ENCODE assay signal across 9 mouse cellular contexts in genomic region chr1:193263026-193263907, GRCm38 (mm10). TPM values are rescaled to one million over a fixed set of nuclear protein-coding genes. Genes with fewer than 3 reads are reported as not detected.
DNase-seq lines count a peak whose midpoint lies in the region; ATAC-seq lines count a peak whose summit lies in the region.
"Had no signal": no experiment of that assay in that cellular context is flagged by ENCODE, and none has a peak within 500 bp of the region (broad histone marks: within the 10 kb centered on the region; RNA-seq: fewer than 3 reads in every experiment).

No protein-coding gene starts in this region.

- H3K9me3 ChIP-seq in heart, embryonic 13.5 days: no peaks in the 10 kb centered on the region
- no peaks in the 10 kb centered on the region for H3K9me3 ChIP-seq in lung, embryonic 16.5 days (ENCODE audit: control insufficient read depth, low read length)
- no peaks in the 10 kb centered on the region for H3K9me3 ChIP-seq in limb, embryonic 10.5 days (replicated peaks)
- H3K9me3 ChIP-seq: midbrain, embryonic 13.5 days had no signal

- H3K4me1 ChIP-seq in heart, embryonic 13.5 days: peaks cover 29% of the 10 kb centered on the region
- H3K4me1 ChIP-seq in lung, embryonic 16.5 days (replicated peaks; ENCODE audit: control insufficient read depth, insufficient read depth, low read length): peaks cover 18% of the 10 kb centered on the region
- peaks cover 4% of the 10 kb centered on the region for H3K4me1 ChIP-seq in limb, embryonic 10.5 days
- H3K4me1 ChIP-seq: midbrain, embryonic 13.5 days had no signal

- H3K4me2 ChIP-seq in heart, embryonic 13.5 days: no peak overlapping the region
- H3K4me2 ChIP-seq in lung, embryonic 16.5 days (ENCODE audit: low read depth, low read length): peak overlapping the region; percentile 10; the same call in 1 of the 2 replicates
- H3K4me2 ChIP-seq: midbrain, embryonic 13.5 days had no signal

- no peak overlapping the region for H3K4me3 ChIP-seq in heart, embryonic 13.5 days
- H3K4me3 ChIP-seq in lung, embryonic 16.5 days (ENCODE audit: low read length): peak overlapping the region; percentile 1; the same call in 1 of the 2 replicates
- H3K4me3 ChIP-seq in limb, embryonic 10.5 days: no peak overlapping the region
- H3K4me3 ChIP-seq: midbrain, embryonic 13.5 days had no signal

- no peaks in the 10 kb centered on the region for H3K36me3 ChIP-seq in heart, embryonic 13.5 days
- no peaks in the 10 kb centered on the region for H3K36me3 ChIP-seq in lung, embryonic 16.5 days (ENCODE audit: control insufficient read depth, insufficient read depth, low read length)
- no peaks in the 10 kb centered on the region for H3K36me3 ChIP-seq in limb, embryonic 10.5 days
- H3K36me3 ChIP-seq: midbrain, embryonic 13.5 days had no signal

- intact Hi-C loops in heart, postnatal 10 days (cut with DNase I): no loop called here

- no peak for DNase-seq in heart, postnatal 10 days
- no peak for DNase-seq in lung, postnatal 4 days
- peak; percentile 43 for DNase-seq in thymus, postnatal 25 days
- DNase-seq in limb, embryonic 10.5 days (ENCODE audit: low spot score): no peak
- DNase-seq: cerebellum, adult 8-10 months had no signal

- ATAC-seq in heart, embryonic 13.5 days (ENCODE audit: extremely low read depth, insufficient number of reproducible peaks, low FRiP score, low TSS enrichment): no peak
- no peak for ATAC-seq in lung, embryonic 16.5 days (ENCODE audit: low read depth)
- peak; percentile 15 for ATAC-seq in common myeloid progenitor, adult 5-6 weeks (replicated peaks; ENCODE audit: low read depth, poor library complexity, severe bottlenecking)
- ATAC-seq: midbrain, embryonic 13.5 days had no signal

- WGBS in heart, embryonic 13.5 days: 56% methylated on average over 8 of the region's 8 CpGs
- 69% methylated on average over 8 of the region's 8 CpGs for WGBS in lung, embryonic 16.5 days
- 83% methylated on average over 8 of the region's 8 CpGs for WGBS in limb, embryonic 10.5 days

- H3K27ac ChIP-seq in heart, embryonic 13.5 days (replicated peaks): peak overlapping the region; percentile 12; the same call in 1 of the 2 replicates
- peak overlapping the region; percentile 93 for H3K27ac ChIP-seq in lung, embryonic 16.5 days (ENCODE audit: low read length)
- H3K27ac ChIP-seq in limb, embryonic 10.5 days: no peak overlapping the region
- H3K27ac ChIP-seq: midbrain, embryonic 13.5 days had no signal

- no peak overlapping the region for H3K9ac ChIP-seq in heart, embryonic 13.5 days
- H3K9ac ChIP-seq in lung, embryonic 16.5 days (ENCODE audit: low read length): no peak overlapping the region
- H3K9ac ChIP-seq: midbrain, embryonic 13.5 days had no signal

- H3K27me3 ChIP-seq in heart, embryonic 13.5 days (replicated peaks): no peaks in the 10 kb centered on the region
- H3K27me3 ChIP-seq in lung, embryonic 16.5 days (ENCODE audit: control insufficient read depth, insufficient read depth, low read depth, low read length): no peaks in the 10 kb centered on the region
- H3K27me3 ChIP-seq in limb, embryonic 10.5 days (ENCODE audit: low read depth, poor library complexity, severe bottlenecking): no peaks in the 10 kb centered on the region
- H3K27me3 ChIP-seq: midbrain, embryonic 13.5 days had no signal

RNA-seq across cellular contexts. Expression of gene Hsd11b1, which starts 0.6 kb away (rescaled TPM):
- 1.3 and 1.9 TPM in 2 replicates for polyA plus RNA-seq in heart, embryonic 13.5 days (2015; fragmentation: Nextera tagmentation; extraction: Ambion mirVana)
- total RNA-seq in heart, postnatal 10 days (2021): 1 to 10 TPM; 1.1 to 1.3 TPM
- polyA plus RNA-seq in lung, embryonic 16.5 days (2015; fragmentation: Nextera tagmentation; extraction: Ambion mirVana): 64.3 and 86.1 TPM in 2 replicates
- total RNA-seq in common myeloid progenitor, adult 5-6 weeks (2017): 1.4 TPM in 1 of 2 replicates, not detected in the other
- polyA plus RNA-seq in limb, embryonic 10.5 days (2016; fragmentation: Nextera tagmentation; extraction: Ambion mirVana): not detected in 2 replicates
- polyA plus RNA-seq: midbrain, embryonic 13.5 days had no signal

RNA-seq across cellular contexts. Expression of gene G0s2, which starts 9.8 kb away (rescaled TPM):
- 50.8 and 60.1 TPM in 2 replicates for polyA plus RNA-seq in heart, embryonic 13.5 days (2015; fragmentation: Nextera tagmentation; extraction: Ambion mirVana)
- 10 to 100 TPM; 51.2 to 51.4 TPM for total RNA-seq in heart, postnatal 10 days (2021)
- polyA plus RNA-seq in lung, embryonic 16.5 days (2015; fragmentation: Nextera tagmentation; extraction: Ambion mirVana): 263 and 312 TPM in 2 replicates
- 0.29 and 3.4 TPM in 2 replicates for total RNA-seq in common myeloid progenitor, adult 5-6 weeks (2017)
- 4.6 and 6.3 TPM in 2 replicates for polyA plus RNA-seq in limb, embryonic 10.5 days (2016; fragmentation: Nextera tagmentation; extraction: Ambion mirVana)

RNA-seq across cellular contexts. Expression of gene Lamb3, which starts 55.8 kb away (rescaled TPM):
- 2.3 and 2.5 TPM in 2 replicates for polyA plus RNA-seq in heart, embryonic 13.5 days (2015; fragmentation: Nextera tagmentation; extraction: Ambion mirVana)
- total RNA-seq in heart, postnatal 10 days (2021): 10 to 100 TPM in 1 of 2 experiments, 1 to 10 TPM in 1; 9.0 to 12.2 TPM
- 54.5 and 60.9 TPM in 2 replicates for polyA plus RNA-seq in lung, embryonic 16.5 days (2015; fragmentation: Nextera tagmentation; extraction: Ambion mirVana)
- total RNA-seq in common myeloid progenitor, adult 5-6 weeks (2017): 0.39 and 2.1 TPM in 2 replicates
- 0.40 and 0.81 TPM in 2 replicates for polyA plus RNA-seq in limb, embryonic 10.5 days (2016; fragmentation: Nextera tagmentation; extraction: Ambion mirVana)

Comparison
In these comparisons a context has a peak if more than half of its experiments do, and no peak if none do; other contexts are left out.
1. RNA of gene Hsd11b1, which starts 0.6 kb away (polyA plus RNA-seq): 64.3 to 86.1 TPM in lung, embryonic 16.5 days; 1.3 to 1.9 TPM in heart, embryonic 13.5 days and not detected in limb, embryonic 10.5 days; every median in the first group is over 10 times any median in the second.
2. RNA of gene Lamb3, which starts 55.8 kb away (polyA plus RNA-seq): 54.5 to 60.9 TPM in lung, embryonic 16.5 days; 2.3 to 2.5 TPM in heart, embryonic 13.5 days and 0.40 to 0.81 TPM in limb, embryonic 10.5 days; every median in the first group is over 10 times any median in the second.